Mouse (Mus musculus): Measurements from ENCODE around the gene Zfp541.

Zfp541 gene

GRCm38 (mm10) chr7:16080581-16080980 lies 19.0 kb downstream of the Zfp541 start:
- no peak for DNase-seq (ENCODE audit: low spot score)

GRCm38 (mm10) chr7:16083361-16083760 lies 21.7 kb downstream of the Zfp541 start:
- DNase-seq (ENCODE audit: low spot score), result no peak

GRCm38 (mm10) chr7:16087587-16087986 lies 26.0 kb downstream of the Zfp541 start:
- DNase-seq (ENCODE audit: low spot score), result no peak

GRCm38 (mm10) chr7:16094592-16094991 lies 33.0 kb downstream of the Zfp541 start:
- DNase-seq (ENCODE audit: low spot score), result no peak

- peak; percentile 99 for DNase-seq (ENCODE audit: low spot score)
Observed at GRCm38 (mm10) chr7:16098021-16099017, 36.7 kb downstream of the Zfp541 start, which contains the start of gene Napa. Napa (plus strand) TSS chr7:16098458.

- peak; percentile 66 for DNase-seq (ENCODE audit: low spot score)
Observed at GRCm38 (mm10) chr7:16099901-16100300, 38.3 kb downstream of the Zfp541 start.

GRCm38 (mm10) chr7:16101081-16101480 lies 39.5 kb downstream of the Zfp541 start:
- no peak for DNase-seq (ENCODE audit: low spot score)

- DNase-seq (ENCODE audit: low spot score), result no peak
Observed at GRCm38 (mm10) chr7:16101726-16102475, 40.3 kb downstream of the Zfp541 start.

- no peak for DNase-seq (ENCODE audit: low spot score)
Observed at GRCm38 (mm10) chr7:16102686-16103226, 41.1 kb downstream of the Zfp541 start.

- DNase-seq (ENCODE audit: low spot score), result no peak
Observed at GRCm38 (mm10) chr7:16103760-16104159, 42.1 kb downstream of the Zfp541 start.

- DNase-seq (ENCODE audit: low spot score), result no peak
Observed at GRCm38 (mm10) chr7:16104611-16105388, 43.2 kb downstream of the Zfp541 start.

GRCm38 (mm10) chr7:16108886-16109542 lies 47.4 kb downstream of the Zfp541 start:
- DNase-seq (ENCODE audit: low spot score), result no peak

- no peak for DNase-seq (ENCODE audit: low spot score)
Observed at GRCm38 (mm10) chr7:16110158-16110557, 48.5 kb downstream of the Zfp541 start.

GRCm38 (mm10) chr7:16111284-16112090 lies 49.9 kb downstream of the Zfp541 start:
- no peak for DNase-seq (ENCODE audit: low spot score)

- DNase-seq (ENCODE audit: low spot score), result no peak
Observed at GRCm38 (mm10) chr7:16116418-16116817, 54.8 kb downstream of the Zfp541 start.

- DNase-seq (ENCODE audit: low spot score), result no peak
Observed at GRCm38 (mm10) chr7:16117100-16117499, 55.5 kb downstream of the Zfp541 start.

GRCm38 (mm10) chr7:16119569-16120261 lies 58.1 kb downstream of the Zfp541 start, which contains the start of gene Kptn:
Kptn (plus strand) TSS chr7:16119895.
- peak; percentile 92 for DNase-seq (ENCODE audit: low spot score)

- no peak for DNase-seq (ENCODE audit: low spot score)
Observed at GRCm38 (mm10) chr7:16120262-16120600, 58.6 kb downstream of the Zfp541 start.

- no peak for DNase-seq (ENCODE audit: low spot score)
Observed at GRCm38 (mm10) chr7:16125829-16126228, 64.2 kb downstream of the Zfp541 start.

- no peak for DNase-seq (ENCODE audit: low spot score)
Observed at GRCm38 (mm10) chr7:16128344-16128743, 66.7 kb downstream of the Zfp541 start.

All from c-Kit-positive CD71-positive TER-119-positive erythroid progenitor cells, embryonic 14.5 days (primary cell).